Mouse (Mus musculus) cortical plate, adult 2 months (tissue): ENCODE data around the gene Chd2.

ENCODE experiments used
- CTCF ChIP-seq: fragments of 200-500 bp; IDR thresholded peaks from 2 replicates; pipeline ENCODE4 v1.5.1; 2011; ENCODE audit warnings: mild to moderate bottlenecking, control low read depth, low read length; ENCODE audit not compliant: insufficient read depth; ENCODE audit errors: extremely low read depth
- POLR2A ChIP-seq: fragments of 200-500 bp; IDR thresholded peaks from 2 replicates; pipeline ENCODE4 v1.6.1; 2011; ENCODE audit warnings: mild to moderate bottlenecking, low read length, control low read depth; ENCODE audit not compliant: insufficient read depth; ENCODE audit errors: extremely low read depth

DNA sequence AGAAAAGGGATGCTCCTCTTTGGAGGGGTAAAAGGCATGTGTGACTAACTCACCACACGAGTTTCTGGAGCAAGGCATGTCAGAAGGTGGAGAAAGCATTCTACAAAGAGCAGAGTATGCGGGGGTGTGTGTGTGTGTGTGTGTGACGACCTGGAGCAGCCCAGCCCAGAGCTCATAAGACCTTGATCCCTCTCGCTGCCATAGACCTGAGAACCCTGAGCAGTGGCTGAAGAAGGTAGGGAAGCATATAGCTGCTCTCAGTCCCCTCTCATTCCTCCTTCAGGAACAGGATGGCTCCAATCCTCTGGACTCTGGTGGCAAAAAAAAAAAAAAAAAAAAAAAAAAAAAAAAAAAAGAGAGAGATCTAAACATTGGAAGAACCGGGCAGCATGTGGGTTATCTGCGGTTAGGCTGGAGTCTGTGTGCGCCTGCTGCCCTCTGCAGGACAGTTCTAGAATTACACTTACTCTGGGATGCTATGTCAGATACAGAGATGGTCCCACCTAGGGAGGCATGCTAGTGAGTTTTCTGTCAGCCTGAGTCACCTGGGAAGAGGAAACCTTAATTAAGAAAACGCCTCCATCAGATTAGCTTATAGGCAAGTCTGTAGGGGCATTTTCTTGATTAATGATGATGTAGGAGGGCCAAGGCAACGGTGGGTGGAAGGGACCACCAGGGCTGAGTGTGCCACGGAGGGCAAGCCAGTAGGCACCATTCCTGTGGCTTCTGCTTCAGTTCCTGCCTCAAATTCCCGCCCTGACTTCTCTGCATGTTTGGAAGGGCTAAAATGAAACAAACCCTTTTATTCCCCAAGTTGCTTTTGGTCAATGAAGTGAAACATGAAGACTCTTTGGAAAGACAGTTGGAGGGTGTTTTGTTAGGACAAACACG is 119.2 kb downstream of the Chd2 start:
- peak; percentile 93 for TF ChIP-seq CTCF
- TF ChIP-seq POLR2A, result no peak
